Comparison of ENCODE assay signal across 10 mouse cellular contexts in genomic region chr12:54443285-54443684, GRCm38 (mm10).
DNase-seq lines count a peak whose midpoint lies in the region; ATAC-seq and TF ChIP-seq lines count a peak whose summit lies in the region.
"Had no signal": no experiment of that assay in that cellular context is flagged by ENCODE, and none has a peak within 500 bp of the region (broad histone marks: within the 10 kb centered on the region; RNA-seq: fewer than 3 reads in every experiment).

No protein-coding gene starts in this region.

- intact Hi-C loops in gastrocnemius, postnatal 36 days (cut with DNase I), result no loop called here

- no peak overlapping the region for H3K9ac ChIP-seq in embryonic facial prominence, embryonic 14.5 days (ENCODE audit: low read depth, low read length)
- no peak overlapping the region for H3K9ac ChIP-seq in intestine, postnatal 0 days (ENCODE audit: low read depth, low read length)
- no peak overlapping the region for H3K9ac ChIP-seq in hindbrain, embryonic 16.5 days (ENCODE audit: low read depth, low read length)
- no peak overlapping the region for H3K9ac ChIP-seq in hindbrain, postnatal 0 days (replicated peaks; ENCODE audit: low read length)
- H3K9ac ChIP-seq: embryonic facial prominence, embryonic 12.5 days had no signal

- 49% methylated on average over 2 of the region's 2 CpGs for WGBS in embryonic facial prominence, embryonic 14.5 days
- 69% methylated on average over 2 of the region's 2 CpGs for WGBS in intestine, postnatal 0 days
- 70% methylated on average over 2 of the region's 2 CpGs for WGBS in thymus, adult 2 months
- WGBS in hindbrain, embryonic 16.5 days, result 74% methylated on average over 2 of the region's 2 CpGs
- 93% methylated on average over 2 of the region's 2 CpGs for WGBS in hindbrain, postnatal 0 days

- no peak for TF ChIP-seq POLR2A in thymus, adult 2 months (IDR thresholded peaks at IDR 0.05; ENCODE audit: control insufficient read depth, extremely low read depth, insufficient read depth, low read length, poor library complexity)

- no peaks in the 10 kb centered on the region for H3K36me3 ChIP-seq in embryonic facial prominence, embryonic 14.5 days (ENCODE audit: control insufficient read depth, insufficient read depth, low read length)
- no peaks in the 10 kb centered on the region for H3K36me3 ChIP-seq in intestine, postnatal 0 days (ENCODE audit: control insufficient read depth, insufficient read depth)
- no peaks in the 10 kb centered on the region for H3K36me3 ChIP-seq in thymus, adult 2 months (ENCODE audit: control insufficient read depth, insufficient read depth, low read length)
- no peaks in the 10 kb centered on the region for H3K36me3 ChIP-seq in hindbrain, embryonic 16.5 days (ENCODE audit: control insufficient read depth, insufficient read depth, low read length)
- H3K36me3 ChIP-seq in hindbrain, postnatal 0 days (ENCODE audit: insufficient read depth, low read length), result no peaks in the 10 kb centered on the region
- H3K36me3 ChIP-seq: embryonic facial prominence, embryonic 12.5 days had no signal

- DNase-seq in gastrocnemius, adult 18-20 months (ENCODE audit: low spot score), result peak; percentile 31
- no peak for DNase-seq in gastrocnemius, postnatal 36 days
- peak; percentile 62 for DNase-seq in embryonic facial prominence, embryonic 14.5 days (ENCODE audit: low spot score)
- DNase-seq in lung, postnatal 10 days, result peak; percentile 89
- no peak for DNase-seq in thymus, adult 2 months
- no peak for DNase-seq in hindbrain, postnatal 0 days (ENCODE audit: low spot score)
- DNase-seq: B cell, adult 2 months had no signal

- peak; percentile 48; the same call in 1 of the 2 replicates for ATAC-seq in embryonic facial prominence, embryonic 14.5 days (ENCODE audit: low read depth)
- ATAC-seq in intestine, postnatal 0 days, result 0 out of 2 replicates have a peak, but pooled peaks have one; percentile 28
- no peak for ATAC-seq in hindbrain, embryonic 16.5 days
- ATAC-seq in hindbrain, postnatal 0 days, result no peak

- no peak overlapping the region for H3K27ac ChIP-seq in embryonic facial prominence, embryonic 14.5 days (replicated peaks; ENCODE audit: low read depth, low read length)
- H3K27ac ChIP-seq in intestine, postnatal 0 days (ENCODE audit: low read depth, low read length), result no peak overlapping the region
- no peak overlapping the region for H3K27ac ChIP-seq in thymus, adult 2 months (ENCODE audit: control insufficient read depth, insufficient read depth, low read length)
- no peak overlapping the region for H3K27ac ChIP-seq in hindbrain, embryonic 16.5 days (ENCODE audit: low read depth, low read length)
- no peak overlapping the region for H3K27ac ChIP-seq in hindbrain, postnatal 0 days
- H3K27ac ChIP-seq: embryonic facial prominence, embryonic 12.5 days had no signal

- TF ChIP-seq CTCF in intestine, postnatal 0 days (IDR thresholded peaks at IDR 0.05; ENCODE audit: low read depth), result no peak
- TF ChIP-seq CTCF in thymus, adult 2 months (IDR thresholded peaks at IDR 0.05; ENCODE audit: borderline replicate concordance, control insufficient read depth, extremely low read depth, insufficient read depth, low read length, poor library complexity), result no peak
- no peak for TF ChIP-seq CTCF in hindbrain, postnatal 0 days (IDR thresholded peaks at IDR 0.05; ENCODE audit: low read depth)

- 0 out of 2 replicates have a peak, but pooled peaks cover 9% of the 10 kb centered on the region for H3K4me1 ChIP-seq in embryonic facial prominence, embryonic 14.5 days (ENCODE audit: control insufficient read depth, insufficient read depth, low read length)
- no peaks in the 10 kb centered on the region for H3K4me1 ChIP-seq in intestine, postnatal 0 days (replicated peaks; ENCODE audit: control insufficient read depth, insufficient read depth, low read length)
- no peaks in the 10 kb centered on the region for H3K4me1 ChIP-seq in thymus, adult 2 months (replicated peaks; ENCODE audit: control insufficient read depth, insufficient read depth, low read length)
- no peaks in the 10 kb centered on the region for H3K4me1 ChIP-seq in hindbrain, embryonic 16.5 days (ENCODE audit: control insufficient read depth, insufficient read depth, low read depth, low read length)
- H3K4me1 ChIP-seq in hindbrain, postnatal 0 days (ENCODE audit: insufficient read depth, low read length), result no peaks in the 10 kb centered on the region

- H3K27me3 ChIP-seq in embryonic facial prominence, embryonic 14.5 days (replicated peaks; ENCODE audit: control insufficient read depth, insufficient read depth, low read length), result no peaks in the 10 kb centered on the region
- no peaks in the 10 kb centered on the region for H3K27me3 ChIP-seq in intestine, postnatal 0 days (replicated peaks; ENCODE audit: control insufficient read depth, insufficient read depth, low read length)
- no peaks in the 10 kb centered on the region for H3K27me3 ChIP-seq in thymus, adult 2 months (ENCODE audit: control insufficient read depth, insufficient read depth, low read length)
- H3K27me3 ChIP-seq in hindbrain, embryonic 16.5 days (replicated peaks; ENCODE audit: control insufficient read depth, insufficient read depth, low read length), result no peaks in the 10 kb centered on the region
- H3K27me3 ChIP-seq in hindbrain, postnatal 0 days (ENCODE audit: insufficient read depth, low read length), result no peaks in the 10 kb centered on the region
- H3K27me3 ChIP-seq: embryonic facial prominence, embryonic 12.5 days had no signal

- no peak overlapping the region for H3K4me2 ChIP-seq in embryonic facial prominence, embryonic 14.5 days (ENCODE audit: low read depth, low read length)
- no peak overlapping the region for H3K4me2 ChIP-seq in intestine, postnatal 0 days (replicated peaks; ENCODE audit: low read depth)
- H3K4me2 ChIP-seq in hindbrain, embryonic 16.5 days (ENCODE audit: low read length), result no peak overlapping the region
- no peak overlapping the region for H3K4me2 ChIP-seq in hindbrain, postnatal 0 days (ENCODE audit: low read depth, low read length)
- H3K4me2 ChIP-seq: embryonic facial prominence, embryonic 12.5 days had no signal

- H3K4me3 ChIP-seq in embryonic facial prominence, embryonic 14.5 days (ENCODE audit: low read depth, low read length), result no peak overlapping the region
- H3K4me3 ChIP-seq in intestine, postnatal 0 days (ENCODE audit: low read depth, low read length), result no peak overlapping the region
- no peak overlapping the region for H3K4me3 ChIP-seq in thymus, adult 2 months (ENCODE audit: control insufficient read depth, insufficient read depth, low read length)
- no peak overlapping the region for H3K4me3 ChIP-seq in hindbrain, embryonic 16.5 days (ENCODE audit: low read length)
- H3K4me3 ChIP-seq in hindbrain, postnatal 0 days (ENCODE audit: low read length), result no peak overlapping the region
- H3K4me3 ChIP-seq: embryonic facial prominence, embryonic 12.5 days had no signal

- no peaks in the 10 kb centered on the region for H3K9me3 ChIP-seq in embryonic facial prominence, embryonic 14.5 days (ENCODE audit: control insufficient read depth, low read length)
- no peaks in the 10 kb centered on the region for H3K9me3 ChIP-seq in intestine, postnatal 0 days (ENCODE audit: control insufficient read depth)
- no peaks in the 10 kb centered on the region for H3K9me3 ChIP-seq in hindbrain, embryonic 16.5 days (ENCODE audit: control insufficient read depth, low read length)
- no peaks in the 10 kb centered on the region for H3K9me3 ChIP-seq in hindbrain, postnatal 0 days (ENCODE audit: low read length)
- H3K9me3 ChIP-seq: embryonic facial prominence, embryonic 12.5 days had no signal

Comparison
In these comparisons a context has a peak if more than half of its experiments do, and no peak if none do; other contexts are left out.
1. DNase-seq: peak in gastrocnemius, adult 18-20 months (single experiment), embryonic facial prominence, embryonic 14.5 days (single experiment) and lung, postnatal 10 days (single experiment); none in gastrocnemius, postnatal 36 days (0 of 2), thymus, adult 2 months (single experiment) and hindbrain, postnatal 0 days (single experiment).
2. ATAC-seq: peak in embryonic facial prominence, embryonic 14.5 days (single experiment) and intestine, postnatal 0 days (single experiment); none in hindbrain, embryonic 16.5 days (single experiment) and hindbrain, postnatal 0 days (single experiment).